Mouse (Mus musculus): Measurements from ENCODE around the gene Psmf1. TPM values are rescaled to one million over a fixed set of nuclear protein-coding genes. Genes with fewer than 3 reads are reported as not detected.

Psmf1 gene
- polyA plus RNA-seq, 2 experiments, result 23.9 to 46.2 TPM

- Histone ChIP-seq H3K9ac (replicated peaks) (no peak overlapping the region), H3K27ac (no peak overlapping the region), H3K4me1 (replicated peaks; ENCODE audit: control insufficient read depth in 2 of 2, insufficient read depth in 2 of 2, low read length in 1 of 2) (no peaks in the 10 kb centered on the region), H3K4me3 (ENCODE audit: insufficient read depth in 1 of 2, low read depth in 2 of 2, low read length in 2 of 2) (no peak overlapping the region), H3K9me3 (ENCODE audit: control insufficient read depth, low read length) (no peaks in the 10 kb centered on the region), H3K4me2 (ENCODE audit: low read depth) (no peak overlapping the region), H3K36me3 (replicated peaks; ENCODE audit: control insufficient read depth, insufficient read depth, low read depth) (no peaks in the 10 kb centered on the region), H3K27me3 (ENCODE audit: control insufficient read depth, insufficient read depth, low read length) (no peaks in the 10 kb centered on the region)
- TF ChIP-seq CTCF (IDR thresholded peaks at IDR 0.05; ENCODE audit: low read depth) (no peak), EP300 (IDR thresholded peaks at IDR 0.05; ENCODE audit: low read depth) (no peak)
- DNase-seq (ENCODE audit: low read depth in 3 of 3, low spot score in 3 of 3) (no peak), ATAC-seq (ENCODE audit: insufficient read depth) (no peak)
- 37% methylated on average over 5 of the region's 5 CpGs for WGBS (ENCODE audit: insufficient replicate concordance)
These were observed 13.5 kb upstream of the Psmf1 start for GRCm38 (mm10) chr2:151757451-151757850.

- 41% methylated on average over 9 of the region's 9 CpGs for WGBS (ENCODE audit: insufficient replicate concordance)
- ATAC-seq (ENCODE audit: insufficient read depth) (no peak), DNase-seq (ENCODE audit: low read depth in 3 of 3, low spot score in 3 of 3) (no peak)
- Histone ChIP-seq H3K36me3 (replicated peaks; ENCODE audit: control insufficient read depth, insufficient read depth, low read depth) (no peaks in the 10 kb centered on the region), H3K4me2 (ENCODE audit: low read depth) (no peak overlapping the region), H3K27me3 (ENCODE audit: control insufficient read depth, insufficient read depth, low read length) (no peaks in the 10 kb centered on the region), H3K4me1 (replicated peaks; ENCODE audit: control insufficient read depth in 2 of 2, insufficient read depth in 2 of 2, low read length in 1 of 2) (no peaks in the 10 kb centered on the region), H3K9me3 (ENCODE audit: control insufficient read depth, low read length) (no peaks in the 10 kb centered on the region), H3K27ac (no peak overlapping the region), H3K9ac (replicated peaks) (no peak overlapping the region), H3K4me3 (ENCODE audit: insufficient read depth in 1 of 2, low read depth in 2 of 2, low read length in 2 of 2) (no peak overlapping the region)
- TF ChIP-seq EP300 (IDR thresholded peaks at IDR 0.05; ENCODE audit: low read depth), result no peak
- no peak for TF ChIP-seq CTCF (IDR thresholded peaks at IDR 0.05; ENCODE audit: low read depth)
These were observed 12.5 kb upstream of the Psmf1 start for GRCm38 (mm10) chr2:151756277-151757061.

- H3K36me3 ChIP-seq (replicated peaks; ENCODE audit: control insufficient read depth, insufficient read depth, low read depth), result no peaks in the 10 kb centered on the region
- no peak overlapping the region for H3K4me3 ChIP-seq (ENCODE audit: insufficient read depth in 1 of 2, low read depth in 2 of 2, low read length in 2 of 2)
- WGBS (ENCODE audit: insufficient replicate concordance), result 55% methylated on average over 5 of the region's 5 CpGs
- no peak overlapping the region for H3K27ac ChIP-seq
- no peaks in the 10 kb centered on the region for H3K4me1 ChIP-seq (replicated peaks; ENCODE audit: control insufficient read depth in 2 of 2, insufficient read depth in 2 of 2, low read length in 1 of 2)
- no peak overlapping the region for H3K4me2 ChIP-seq (ENCODE audit: low read depth)
- no peaks in the 10 kb centered on the region for H3K27me3 ChIP-seq (ENCODE audit: control insufficient read depth, insufficient read depth, low read length)
- H3K9me3 ChIP-seq (ENCODE audit: control insufficient read depth, low read length), result no peaks in the 10 kb centered on the region
- TF ChIP-seq EP300 (IDR thresholded peaks at IDR 0.05; ENCODE audit: low read depth) (no peak), CTCF (IDR thresholded peaks at IDR 0.05; ENCODE audit: low read depth) (no peak)
- DNase-seq (ENCODE audit: low read depth in 3 of 3, low spot score in 3 of 3) (no peak), ATAC-seq (ENCODE audit: insufficient read depth) (no peak)
- no peak overlapping the region for H3K9ac ChIP-seq (replicated peaks)
These were observed 7.3 kb upstream of the Psmf1 start for GRCm38 (mm10) chr2:151751330-151751729.

- 33% methylated on average over 19 of the region's 19 CpGs for WGBS (ENCODE audit: insufficient replicate concordance)
- Histone ChIP-seq H3K36me3 (replicated peaks; ENCODE audit: control insufficient read depth, insufficient read depth, low read depth) (no peaks in the 10 kb centered on the region), H3K4me1 (replicated peaks; ENCODE audit: control insufficient read depth in 2 of 2, insufficient read depth in 2 of 2, low read length in 1 of 2) (peaks cover 14 to 15% of the 10 kb centered on the region in 2 experiments), H3K27ac (no peak overlapping the region), H3K9ac (replicated peaks) (no peak overlapping the region), H3K9me3 (ENCODE audit: control insufficient read depth, low read length) (no peaks in the 10 kb centered on the region), H3K4me3 (ENCODE audit: insufficient read depth in 1 of 2, low read depth in 2 of 2, low read length in 2 of 2) (no peak overlapping the region), H3K27me3 (ENCODE audit: control insufficient read depth, insufficient read depth, low read length) (no peaks in the 10 kb centered on the region), H3K4me2 (ENCODE audit: low read depth) (no peak overlapping the region)
- ATAC-seq (ENCODE audit: insufficient read depth) (no peak), DNase-seq (ENCODE audit: low read depth in 3 of 3, low spot score in 3 of 3) (peak in 1 of 3 experiments; percentile 56)
- TF ChIP-seq CTCF (IDR thresholded peaks at IDR 0.05; ENCODE audit: low read depth) (peak; percentile 86), EP300 (IDR thresholded peaks at IDR 0.05; ENCODE audit: low read depth) (no peak)
These were observed 4.1 kb upstream of the Psmf1 start for GRCm38 (mm10) chr2:151747847-151748705.
